ENCODE assay signal across 11 mouse cellular contexts in the genomic region with DNA sequence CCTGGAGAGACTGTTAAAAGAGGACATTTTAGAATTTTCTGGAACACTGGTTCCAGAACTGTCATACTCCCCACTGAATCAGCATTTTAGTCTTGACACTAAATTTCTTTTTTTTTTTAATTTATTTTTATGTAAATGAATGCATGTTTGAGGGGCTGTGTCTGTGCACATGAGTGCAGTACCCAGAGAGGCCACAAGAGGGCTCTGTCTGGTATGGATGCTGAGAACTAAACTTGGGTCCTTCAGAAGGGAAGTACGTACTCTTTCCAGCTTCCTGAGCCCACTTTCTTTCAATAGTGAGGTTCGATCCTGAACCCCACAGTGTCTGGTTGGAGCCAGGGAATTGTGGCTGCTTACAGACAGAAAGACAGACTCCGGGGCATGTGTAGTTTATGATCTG. TPM values are rescaled to one million over a fixed set of nuclear protein-coding genes. Genes with fewer than 3 reads are reported as not detected.
DNase-seq lines count a peak whose midpoint lies in the region; ATAC-seq and TF ChIP-seq lines count a peak whose summit lies in the region.
"Had no signal": no experiment of that assay in that cellular context is flagged by ENCODE, and none has a peak within 500 bp of the region (broad histone marks: within the 10 kb centered on the region; RNA-seq: fewer than 3 reads in every experiment).

No protein-coding gene starts in this region.

- H3K4me1 ChIP-seq in liver, embryonic 14.5 days (replicated peaks; ENCODE audit: control insufficient read depth in 2 of 2, insufficient read depth in 2 of 2, low read length in 1 of 2), result no peaks in the 10 kb centered on the region
- H3K4me1 ChIP-seq in liver, embryonic 12.5 days, result no peaks in the 10 kb centered on the region
- no peaks in the 10 kb centered on the region for H3K4me1 ChIP-seq in cerebellum, adult 2 months (ENCODE audit: control insufficient read depth, insufficient read depth, low read length)

- peak; percentile 35 to 50 for DNase-seq in cerebellum, postnatal 10 days
- no peak for DNase-seq in cerebellum, adult 8-10 months
- DNase-seq in liver, embryonic 14.5 days (ENCODE audit: low read depth in 3 of 3, low spot score in 3 of 3), result no peak
- peak; percentile 60 for DNase-seq in R1 (ENCODE audit: low read depth, low spot score)
- peak; percentile 65 for DNase-seq in testis, postnatal 10 days (ENCODE audit: low spot score)
- DNase-seq in cerebellum, adult 2 months, result no peak
- DNase-seq: right cerebral cortex, postnatal 25 days had no signal

- no peak for TF ChIP-seq POLR2A in cerebellum, adult 2 months (IDR thresholded peaks at IDR 0.05; ENCODE audit: borderline replicate concordance, insufficient read depth, low read length)

- no peaks in the 10 kb centered on the region for H3K9me3 ChIP-seq in liver, embryonic 14.5 days (ENCODE audit: control insufficient read depth, low read length)
- no peaks in the 10 kb centered on the region for H3K9me3 ChIP-seq in liver, embryonic 12.5 days (replicated peaks)

- no peaks in the 10 kb centered on the region for H3K27me3 ChIP-seq in liver, embryonic 14.5 days (ENCODE audit: control insufficient read depth, insufficient read depth, low read length)
- no peaks in the 10 kb centered on the region for H3K27me3 ChIP-seq in liver, embryonic 12.5 days (replicated peaks)
- no peaks in the 10 kb centered on the region for H3K27me3 ChIP-seq in cerebellum, adult 2 months (ENCODE audit: control insufficient read depth, insufficient read depth, low read length)
- H3K27me3 ChIP-seq: neural tube, embryonic 12.5 days had no signal

- ATAC-seq in liver, embryonic 14.5 days (ENCODE audit: insufficient read depth), result no peak
- ATAC-seq in liver, embryonic 12.5 days, result no peak
- ATAC-seq in frontal cortex, adult (ENCODE audit: low TSS enrichment), result no peak

- H3K9ac ChIP-seq in liver, embryonic 14.5 days (replicated peaks), result no peak overlapping the region
- H3K9ac ChIP-seq in liver, embryonic 12.5 days, result no peak overlapping the region
- H3K9ac ChIP-seq: neural tube, embryonic 12.5 days had no signal

- peak; percentile 66 for TF ChIP-seq CTCF in liver, embryonic 14.5 days (IDR thresholded peaks at IDR 0.05; ENCODE audit: low read depth)
- TF ChIP-seq CTCF in cerebellum, adult 2 months (IDR thresholded peaks at IDR 0.05; ENCODE audit: borderline replicate concordance, insufficient read depth, low read depth, low read length), result no peak

- TF ChIP-seq EP300 in liver, embryonic 14.5 days (IDR thresholded peaks at IDR 0.05; ENCODE audit: low read depth), result no peak

- H3K4me2 ChIP-seq in liver, embryonic 14.5 days (ENCODE audit: low read depth), result no peak overlapping the region
- H3K4me2 ChIP-seq in liver, embryonic 12.5 days, result no peak overlapping the region
- H3K4me2 ChIP-seq: neural tube, embryonic 12.5 days had no signal

- no peak overlapping the region for H3K27ac ChIP-seq in liver, embryonic 14.5 days
- H3K27ac ChIP-seq in liver, embryonic 12.5 days, result no peak overlapping the region
- no peak overlapping the region for H3K27ac ChIP-seq in cerebellum, adult 2 months (ENCODE audit: insufficient read depth, low read length)
- H3K27ac ChIP-seq: neural tube, embryonic 12.5 days had no signal

- H3K36me3 ChIP-seq in liver, embryonic 14.5 days (replicated peaks; ENCODE audit: control insufficient read depth, insufficient read depth, low read depth), result no peaks in the 10 kb centered on the region
- no peaks in the 10 kb centered on the region for H3K36me3 ChIP-seq in liver, embryonic 12.5 days
- H3K36me3 ChIP-seq: neural tube, embryonic 12.5 days had no signal

- 66% methylated on average over 3 of the region's 3 CpGs for WGBS in liver, embryonic 14.5 days (ENCODE audit: insufficient replicate concordance)
- 80% methylated on average over 3 of the region's 3 CpGs for WGBS in liver, embryonic 12.5 days (ENCODE audit: insufficient replicate concordance)
- 95% methylated on average over 3 of the region's 3 CpGs for WGBS in cerebellum, adult 2 months

- H3K4me3 ChIP-seq in liver, embryonic 14.5 days (ENCODE audit: insufficient read depth in 1 of 2, low read depth in 2 of 2, low read length in 2 of 2), result no peak overlapping the region
- no peak overlapping the region for H3K4me3 ChIP-seq in liver, embryonic 12.5 days
- H3K4me3 ChIP-seq in cerebellum, adult 2 months (replicated peaks; ENCODE audit: insufficient read depth, low read depth, low read length), result no peak overlapping the region
- H3K4me3 ChIP-seq: neural tube, embryonic 12.5 days had no signal

RNA-seq across cellular contexts. Expression of gene Myl10, which starts 12.6 kb away (rescaled TPM):
- polyA plus RNA-seq in liver, embryonic 14.5 days (2012; rRNA removed), result not detected in 2 replicates
- not detected in 2 replicates for polyA plus RNA-seq in liver, embryonic 14.5 days (2014; fragmentation: Nextera tagmentation; extraction: Ambion mirVana)
- not detected in 2 replicates for polyA plus RNA-seq in liver, embryonic 12.5 days (2016; fragmentation: Nextera tagmentation; extraction: Ambion mirVana)
- polyA plus RNA-seq in cerebellum, adult 2 months (2012; rRNA removed), result not detected in 2 replicates
- polyA plus RNA-seq: lung, embryonic 16.5 days; neural tube, embryonic 12.5 days had no signal

Comparison
In these comparisons a context has a peak if more than half of its experiments do, and no peak if none do; other contexts are left out.
1. DNase-seq: peak in cerebellum, postnatal 10 days (2 of 2), R1 (single experiment) and testis, postnatal 10 days (single experiment); none in cerebellum, adult 8-10 months (single experiment), liver, embryonic 14.5 days (0 of 3) and cerebellum, adult 2 months (0 of 2).